Mouse (Mus musculus): ENCODE data around the gene Brd2. TPM values are rescaled to one million over a fixed set of nuclear protein-coding genes. Genes with fewer than 3 reads are reported as not detected.

Brd2 gene
- total and polyA plus RNA-seq, 3 experiments: 214 to 336 (median 298) TPM

DNA sequence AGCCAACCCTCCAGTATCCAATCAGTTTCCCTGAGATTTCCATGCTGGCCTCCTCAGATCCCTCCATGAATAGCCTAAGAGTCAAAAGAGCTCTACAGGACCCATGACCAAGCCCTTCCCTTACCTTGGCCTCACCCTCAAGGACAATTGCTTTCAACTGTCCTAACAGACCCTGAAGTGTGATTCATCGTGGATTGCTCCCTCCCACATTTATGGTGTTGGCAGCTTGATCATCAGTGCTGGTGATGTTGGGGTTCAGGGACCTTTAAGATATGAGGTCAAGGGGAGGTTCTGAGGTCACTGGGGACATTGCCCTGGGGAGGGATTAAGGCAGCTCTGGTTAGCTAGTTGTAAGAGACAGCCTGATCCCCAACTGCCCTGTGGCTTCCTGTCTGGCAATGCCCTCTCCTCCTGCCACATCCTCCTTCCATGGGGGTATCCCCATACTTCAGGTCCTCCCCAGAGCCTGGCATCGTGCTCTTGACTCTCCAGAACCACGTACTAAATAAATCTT is 25.9 kb downstream of the Brd2 start:
- Histone ChIP-seq H3K9me3 (replicated peaks) (no peaks in the 10 kb centered on the region), H3K27me3 (ENCODE audit: insufficient read depth, low read length) (peaks cover 48% of the 10 kb centered on the region), H3K36me3 (replicated peaks) (no peaks in the 10 kb centered on the region), H3K4me1 (ENCODE audit: insufficient read depth, low read depth, low read length) (peaks cover 20% of the 10 kb centered on the region), H3K4me3 (ENCODE audit: low read depth, low read length) (no peak overlapping the region)
- no peak for DNase-seq (ENCODE audit: low spot score)
- TF ChIP-seq GATA2 (IDR thresholded peaks at IDR 0.05; ENCODE audit: borderline replicate concordance, low read depth, low read length) (no peak), TAL1 (conservative IDR thresholded peaks at IDR 0.05; ENCODE audit: low read depth, low read length) (no peak), GATA1 (IDR thresholded peaks at IDR 0.05; ENCODE audit: borderline replicate concordance, low read length) (no peak), POLR2AphosphoS5 (IDR thresholded peaks at IDR 0.05; ENCODE audit: insufficient replicate concordance, low read depth, low read length) (no peak), CTCF (IDR thresholded peaks at IDR 0.05; ENCODE audit: low read depth, low read length) (no peak)
- no peak for ATAC-seq (ENCODE audit: extremely low read depth, insufficient number of reproducible peaks, low FRiP score, poor library complexity, severe bottlenecking)

DNA sequence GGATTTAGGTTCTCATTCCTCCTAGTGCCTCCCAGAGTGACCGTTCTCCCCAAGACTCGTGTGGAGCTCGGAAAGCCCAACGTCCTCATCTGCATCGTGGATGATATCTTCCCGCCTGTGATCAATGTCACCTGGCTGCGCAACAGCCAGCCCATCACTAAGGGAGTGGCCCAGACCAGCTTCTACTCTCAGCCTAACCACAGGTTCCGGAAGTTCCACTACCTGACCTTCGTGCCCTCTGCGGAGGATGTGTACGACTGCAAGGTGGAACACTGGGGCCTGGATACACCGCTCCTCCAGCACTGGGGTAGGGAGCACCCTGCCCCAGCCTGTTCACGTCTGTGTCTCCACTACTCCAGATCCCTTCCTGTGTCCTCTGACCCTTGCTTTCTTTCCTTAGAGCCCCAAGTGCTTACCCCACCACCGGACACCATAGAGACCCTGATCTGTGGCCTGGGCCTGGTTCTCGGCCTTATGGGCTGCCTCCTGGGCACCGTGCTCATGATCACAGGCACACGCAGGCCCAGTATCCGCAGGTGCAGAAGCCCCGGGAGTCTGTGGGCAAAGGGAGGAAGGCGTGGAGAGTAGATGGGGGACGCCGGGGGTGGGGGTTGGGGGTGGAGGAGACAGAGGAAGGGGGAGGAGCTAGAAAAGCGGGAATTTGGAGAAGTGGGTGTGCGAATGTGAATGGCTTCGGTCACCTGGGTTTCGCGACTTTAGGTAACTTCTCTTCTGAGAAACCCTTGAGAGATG is 28.0 kb downstream of the Brd2 start:
- DNase-seq (ENCODE audit: low spot score) (no peak), ATAC-seq (ENCODE audit: extremely low read depth, insufficient number of reproducible peaks, low FRiP score, poor library complexity, severe bottlenecking) (no peak)
- H3K4me3 ChIP-seq (ENCODE audit: low read depth, low read length): no peak overlapping the region

DNA sequence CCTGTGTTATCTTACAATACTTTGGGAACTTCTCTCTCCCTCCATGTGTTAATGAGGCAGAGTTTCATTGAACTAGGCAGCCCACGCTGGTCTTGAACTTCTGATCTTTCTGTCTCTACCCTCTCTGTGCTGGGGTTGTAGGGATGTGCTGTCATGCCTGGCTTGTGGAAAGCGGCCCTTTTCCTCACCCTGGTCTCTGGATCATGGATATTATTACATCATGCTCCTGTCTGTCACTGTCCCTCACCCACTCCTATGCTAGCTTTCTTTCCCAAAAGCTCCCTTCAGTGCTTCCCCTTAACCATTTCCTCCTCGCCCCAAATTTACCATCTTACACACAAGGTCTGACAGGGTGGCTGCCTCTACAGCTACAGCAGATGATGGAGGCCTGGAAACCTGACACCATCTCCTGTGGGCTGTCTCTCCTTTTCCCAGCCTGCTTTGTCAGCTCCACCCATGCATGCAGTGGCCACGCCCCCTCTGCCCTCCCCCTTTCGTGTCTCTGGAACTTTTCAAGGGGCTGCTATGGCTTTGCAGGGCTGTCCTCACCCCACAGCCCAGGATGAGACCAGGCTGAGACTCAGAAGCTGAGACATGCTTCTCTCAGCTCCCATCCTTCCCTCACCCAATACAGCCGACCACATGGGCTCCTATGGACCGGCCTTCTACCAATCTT is 29.1 kb downstream of the Brd2 start:
- no peak for TF ChIP-seq GATA1 (IDR thresholded peaks at IDR 0.05; ENCODE audit: borderline replicate concordance, low read length)
- TF ChIP-seq CTCF (IDR thresholded peaks at IDR 0.05; ENCODE audit: low read depth, low read length): no peak
- TF ChIP-seq GATA2 (IDR thresholded peaks at IDR 0.05; ENCODE audit: borderline replicate concordance, low read depth, low read length): no peak
- no peak for TF ChIP-seq POLR2AphosphoS5 (IDR thresholded peaks at IDR 0.05; ENCODE audit: insufficient replicate concordance, low read depth, low read length)
- no peak for TF ChIP-seq TAL1 (conservative IDR thresholded peaks at IDR 0.05; ENCODE audit: low read depth, low read length)
- no peak for DNase-seq (ENCODE audit: low spot score)
- H3K27me3 ChIP-seq (ENCODE audit: insufficient read depth, low read length): peaks cover 47% of the 10 kb centered on the region
- no peaks in the 10 kb centered on the region for H3K9me3 ChIP-seq (replicated peaks)
- no peak for ATAC-seq (ENCODE audit: extremely low read depth, insufficient number of reproducible peaks, low FRiP score, poor library complexity, severe bottlenecking)
- H3K4me3 ChIP-seq (ENCODE audit: low read depth, low read length): no peak overlapping the region
- peaks cover 8% of the 10 kb centered on the region for H3K4me1 ChIP-seq (ENCODE audit: insufficient read depth, low read depth, low read length)
- no peaks in the 10 kb centered on the region for H3K36me3 ChIP-seq (replicated peaks)

More for the DNA sequence above, 28.0 kb downstream of the Brd2 start:
- Histone ChIP-seq H3K27me3 (ENCODE audit: insufficient read depth, low read length) (peaks cover 47% of the 10 kb centered on the region), H3K4me1 (ENCODE audit: insufficient read depth, low read depth, low read length) (peaks cover 14% of the 10 kb centered on the region), H3K9me3 (replicated peaks) (no peaks in the 10 kb centered on the region), H3K36me3 (replicated peaks) (no peaks in the 10 kb centered on the region)
- TF ChIP-seq TAL1 (conservative IDR thresholded peaks at IDR 0.05; ENCODE audit: low read depth, low read length) (no peak), GATA1 (IDR thresholded peaks at IDR 0.05; ENCODE audit: borderline replicate concordance, low read length) (no peak), POLR2AphosphoS5 (IDR thresholded peaks at IDR 0.05; ENCODE audit: insufficient replicate concordance, low read depth, low read length) (no peak), GATA2 (IDR thresholded peaks at IDR 0.05; ENCODE audit: borderline replicate concordance, low read depth, low read length) (no peak), CTCF (IDR thresholded peaks at IDR 0.05; ENCODE audit: low read depth, low read length) (no peak)

- Histone ChIP-seq H3K27me3 (ENCODE audit: insufficient read depth, low read length) (peaks cover 47% of the 10 kb centered on the region), H3K4me3 (ENCODE audit: low read depth, low read length) (no peak within 1 kb of the TSS), H3K9me3 (replicated peaks) (no peaks in the 10 kb centered on the region), H3K36me3 (replicated peaks) (no peaks in the 10 kb centered on the region), H3K4me1 (ENCODE audit: insufficient read depth, low read depth, low read length) (peaks cover 10% of the 10 kb centered on the region)
- TF ChIP-seq GATA2 (IDR thresholded peaks at IDR 0.05; ENCODE audit: borderline replicate concordance, low read depth, low read length) (no peak), POLR2AphosphoS5 (IDR thresholded peaks at IDR 0.05; ENCODE audit: insufficient replicate concordance, low read depth, low read length) (no peak), CTCF (IDR thresholded peaks at IDR 0.05; ENCODE audit: low read depth, low read length) (no peak), TAL1 (conservative IDR thresholded peaks at IDR 0.05; ENCODE audit: low read depth, low read length) (no peak), GATA1 (IDR thresholded peaks at IDR 0.05; ENCODE audit: borderline replicate concordance, low read length) (no peak)
- no peak for DNase-seq (ENCODE audit: low spot score)
- no peak for ATAC-seq (ENCODE audit: extremely low read depth, insufficient number of reproducible peaks, low FRiP score, poor library complexity, severe bottlenecking)
Observed at GRCm38 (mm10) chr17:34092197-34092875, 30.1 kb downstream of the Brd2 start, which contains the start of gene H2-Oa. H2-Oa (plus strand) TSS chr17:34092340.

DNA sequence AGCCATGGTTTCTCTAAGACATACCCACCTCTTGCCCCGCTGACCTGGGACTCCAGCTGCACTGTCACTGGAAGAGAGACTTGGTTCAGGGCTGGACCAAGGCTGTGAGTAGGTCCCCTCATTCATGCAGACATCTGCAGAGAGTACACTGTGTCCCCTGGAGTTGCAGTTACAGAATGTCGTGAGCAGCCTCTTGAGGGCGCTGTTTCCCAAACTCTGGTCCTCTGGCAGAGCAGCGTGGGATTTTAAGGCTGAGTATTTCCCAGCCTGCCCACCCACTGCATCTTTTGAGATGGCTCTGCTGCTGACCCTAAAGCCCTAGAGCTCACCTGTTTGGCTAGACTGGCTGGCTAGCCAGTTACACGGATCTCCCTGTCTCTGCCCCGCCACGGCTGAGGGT is 31.5 kb downstream of the Brd2 start:
- ATAC-seq (ENCODE audit: extremely low read depth, insufficient number of reproducible peaks, low FRiP score, poor library complexity, severe bottlenecking): no peak
- no peak overlapping the region for H3K4me3 ChIP-seq (ENCODE audit: low read depth, low read length)
- peaks cover 40% of the 10 kb centered on the region for H3K27me3 ChIP-seq (ENCODE audit: insufficient read depth, low read length)
- no peaks in the 10 kb centered on the region for H3K36me3 ChIP-seq (replicated peaks)
- H3K9me3 ChIP-seq (replicated peaks): no peaks in the 10 kb centered on the region
- DNase-seq (ENCODE audit: low spot score): no peak
- peaks cover 12% of the 10 kb centered on the region for H3K4me1 ChIP-seq (ENCODE audit: insufficient read depth, low read depth, low read length)
- TF ChIP-seq GATA1 (IDR thresholded peaks at IDR 0.05; ENCODE audit: borderline replicate concordance, low read length): no peak
- TF ChIP-seq POLR2AphosphoS5 (IDR thresholded peaks at IDR 0.05; ENCODE audit: insufficient replicate concordance, low read depth, low read length): no peak
- no peak for TF ChIP-seq TAL1 (conservative IDR thresholded peaks at IDR 0.05; ENCODE audit: low read depth, low read length)
- TF ChIP-seq GATA2 (IDR thresholded peaks at IDR 0.05; ENCODE audit: borderline replicate concordance, low read depth, low read length): no peak
- TF ChIP-seq CTCF (IDR thresholded peaks at IDR 0.05; ENCODE audit: low read depth, low read length): no peak

Measured in G1E (cell line).